Mouse (Mus musculus) kidney, adult 11 months (tissue): ENCODE data around the gene Gm47995.
A peak's percentile ranks its signal among the peaks of the same experiment; 100 is the strongest.
"Not testable (repeated sequence)": the region's sequence is repeated elsewhere in the genome, so short reads cannot be mapped to it uniquely, and the experiment has no call there.

Experiments
- DNase-seq: peaks from one replicate; pipeline ENCODE4 v3.0.0; 2022

Gene Gm47995

DNA sequence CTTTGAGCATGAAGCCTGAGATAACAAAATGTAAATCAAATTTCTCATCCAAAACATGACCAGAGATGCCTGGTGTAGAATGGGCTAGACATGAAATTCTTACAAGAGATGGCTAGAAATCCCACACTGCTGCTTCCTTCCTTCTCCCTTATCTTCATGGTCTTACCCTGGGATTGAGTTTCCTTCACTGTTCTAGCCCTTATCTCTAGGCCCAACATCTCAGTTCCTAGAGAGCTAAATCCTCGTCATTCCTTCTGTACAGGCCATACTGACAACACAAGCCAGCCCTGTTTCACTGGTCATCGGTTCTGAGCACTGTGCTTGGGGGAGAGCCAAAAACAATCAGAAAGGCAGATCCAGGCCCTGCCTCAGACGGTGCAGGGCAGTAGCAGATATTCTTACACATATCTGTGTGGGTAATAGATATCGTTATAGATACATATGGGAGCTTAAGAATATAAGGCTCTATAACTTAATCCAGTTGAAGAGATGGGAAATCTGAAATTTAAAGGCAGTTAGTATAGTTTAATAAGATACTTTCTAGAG is 11.3 kb upstream of the Gm47995 start:
- DNase-seq: not testable (repeated sequence)

- DNase-seq: no peak
These were observed 9.8 kb upstream of the Gm47995 start for GRCm38 (mm10) chr1:151188469-151188868.

DNA sequence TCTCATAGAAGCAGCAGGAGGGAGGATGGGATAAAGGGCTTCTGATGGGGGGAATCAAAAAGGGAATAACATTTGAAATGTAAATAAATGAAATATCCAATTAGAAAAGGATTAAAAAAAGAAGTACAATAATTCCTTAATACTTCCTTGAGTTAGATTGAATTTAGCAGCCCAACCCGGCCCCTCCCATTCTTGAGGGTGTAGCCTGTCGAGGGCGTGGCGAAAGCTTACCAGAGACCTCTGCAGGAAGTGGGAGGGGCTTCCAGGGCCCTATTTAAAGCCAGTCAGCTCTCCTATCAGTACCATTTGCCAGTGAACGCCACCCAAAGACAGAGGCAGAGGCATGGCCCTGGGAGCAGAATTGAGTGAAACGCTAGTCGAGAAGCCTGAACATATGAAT is 6.2 kb upstream of the Gm47995 start, which contains the start of gene Gm8947:
Gene Gm8947 (plus strand): TSS at position 302 of the 400 bp plus-strand sequence.
- DNase-seq: not testable (repeated sequence)

- DNase-seq: not testable (repeated sequence)
These were observed 5.5 kb upstream of the Gm47995 start for GRCm38 (mm10) chr1:151192739-151193138.

GRCm38 (mm10) chr1:151195986-151196385 is 2.3 kb upstream of the Gm47995 start:
- DNase-seq: not testable (repeated sequence)

DNA sequence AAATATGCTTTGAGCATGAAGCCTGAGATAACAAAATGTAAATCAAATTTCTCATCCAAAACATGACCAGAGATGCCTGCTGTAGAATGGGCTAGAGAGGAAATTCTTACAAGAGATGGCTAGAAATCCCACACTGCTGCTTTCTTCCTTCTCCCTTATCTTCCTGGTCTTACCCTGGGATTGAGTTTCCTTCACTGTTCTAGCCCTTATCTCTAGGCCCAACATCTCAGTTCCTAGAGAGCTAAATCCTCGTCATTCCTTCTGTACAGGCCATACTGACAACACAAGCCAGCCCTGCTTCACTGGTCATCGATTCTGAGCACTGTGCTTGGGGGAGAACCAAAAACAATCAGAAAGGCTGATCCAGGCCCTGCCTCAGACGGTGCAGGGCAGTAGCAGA is 1.6 kb upstream of the Gm47995 start:
- not testable (repeated sequence) for DNase-seq

GRCm38 (mm10) chr1:151200620-151201019 is 2.4 kb downstream of the Gm47995 start:
- not testable (repeated sequence) for DNase-seq

- DNase-seq: not testable (repeated sequence)
These were observed 4.5 kb downstream of the Gm47995 start for GRCm38 (mm10) chr1:151202771-151203170.

- not testable (repeated sequence) for DNase-seq
These were observed 5.6 kb downstream of the Gm47995 start, which contains the start of gene 3110040M04Rik for GRCm38 (mm10) chr1:151203818-151204217. 3110040M04Rik (plus strand) TSS chr1:151204121.

DNA sequence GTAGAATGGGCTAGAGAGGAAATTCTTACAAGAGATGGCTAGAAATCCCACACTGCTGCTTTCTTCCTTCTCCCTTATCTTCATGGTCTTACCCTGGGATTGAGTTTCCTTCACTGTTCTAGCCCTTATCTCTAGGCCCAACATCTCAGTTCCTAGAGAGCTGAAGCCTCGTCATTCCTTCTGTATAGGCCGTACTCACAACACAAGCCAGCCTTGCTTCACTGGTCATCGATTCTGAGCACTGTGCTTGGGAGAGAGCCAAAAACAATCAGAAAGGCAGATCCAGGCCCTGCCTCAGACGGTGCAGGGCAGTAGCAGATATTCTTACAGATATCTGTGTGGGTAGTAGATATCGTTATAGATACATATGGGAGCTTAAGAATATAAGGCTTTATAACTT is 10.2 kb downstream of the Gm47995 start:
- not testable (repeated sequence) for DNase-seq

DNA sequence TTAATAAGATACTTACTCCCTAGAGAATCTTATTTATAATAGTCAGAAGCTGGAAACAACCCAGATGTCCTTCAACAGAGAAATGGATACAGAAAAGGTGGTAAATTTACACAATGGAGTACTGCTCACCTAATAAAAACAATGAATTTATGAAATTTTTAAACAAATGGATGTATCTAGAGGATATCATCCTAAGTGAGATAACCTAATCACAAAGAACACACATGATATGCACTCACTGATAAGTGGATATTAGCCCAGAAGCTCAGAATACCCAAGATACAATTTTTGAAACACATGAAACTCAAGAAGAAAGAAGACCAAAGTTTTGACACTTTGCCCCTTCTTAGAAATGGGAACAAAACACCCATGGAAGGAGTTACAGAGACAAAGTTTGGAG is 10.7 kb downstream of the Gm47995 start:
- not testable (repeated sequence) for DNase-seq

DNA sequence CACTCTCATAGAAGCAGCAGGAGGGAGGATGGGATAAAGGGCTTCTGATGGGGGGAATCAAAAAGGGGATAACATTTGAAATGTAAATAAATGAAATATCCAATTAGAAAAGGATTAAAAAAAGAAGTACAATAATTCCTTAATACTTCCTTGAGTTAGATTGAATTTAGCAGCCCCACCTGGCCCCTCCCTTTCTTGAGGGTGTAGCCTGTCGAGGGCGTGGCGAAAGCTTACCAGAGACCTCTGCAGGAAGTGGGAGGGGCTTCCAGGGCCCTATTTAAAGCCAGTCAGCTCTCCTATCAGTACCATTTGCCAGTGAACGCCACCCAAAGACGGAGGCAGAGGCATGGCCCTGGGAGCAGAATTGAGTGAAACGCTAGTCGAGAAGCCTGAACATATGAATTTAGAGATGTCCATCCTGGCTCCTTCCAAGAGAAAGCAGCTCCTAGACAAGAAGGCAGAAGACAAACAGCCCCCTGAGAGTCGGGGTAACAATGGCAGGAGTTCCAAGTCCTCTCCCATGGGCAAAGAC is 11.6 kb downstream of the Gm47995 start, which contains the start of gene Gm47996:
Gene Gm47996 (plus strand): TSS at position 308 of the 532 bp plus-strand sequence.
- DNase-seq: not testable (repeated sequence)

DNA sequence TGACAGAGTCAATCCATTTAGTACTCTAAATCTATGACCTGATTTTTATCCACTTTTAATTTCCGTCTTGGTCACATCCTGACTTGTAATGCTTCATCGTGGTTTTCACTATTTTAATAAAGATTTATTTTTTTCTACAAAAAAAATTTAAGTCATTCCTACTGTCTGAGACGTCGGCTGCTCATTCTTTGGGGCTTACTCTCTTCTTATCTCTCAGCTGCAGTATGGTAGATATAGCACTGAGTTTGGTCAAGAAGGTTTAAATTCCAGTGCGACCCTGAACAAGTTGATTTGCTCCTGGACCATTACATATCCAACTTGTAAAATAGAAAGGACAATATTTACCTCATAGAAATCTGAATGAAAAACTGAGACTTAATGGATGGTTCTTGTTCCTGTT is 13.4 kb downstream of the Gm47995 start:
- DNase-seq: not testable (repeated sequence)

DNA sequence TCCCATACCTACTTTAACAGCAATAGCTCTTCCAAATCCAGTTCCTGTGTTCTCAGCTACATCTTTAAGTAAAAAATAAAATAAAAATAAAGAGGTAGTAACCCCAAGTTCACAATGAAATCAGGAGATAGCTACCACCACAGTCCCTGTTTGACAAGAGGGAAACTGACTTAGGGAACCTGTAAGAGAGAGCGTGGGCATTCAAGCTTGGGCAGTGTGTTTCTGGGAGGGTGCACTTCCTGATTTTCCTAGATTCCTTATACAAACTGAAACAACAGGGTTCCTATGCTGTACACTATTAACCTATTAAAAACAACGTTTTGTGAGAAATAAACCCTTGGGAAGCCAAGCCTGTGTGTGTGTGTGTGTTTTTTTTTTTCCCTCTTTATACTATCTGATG is 16.6 kb downstream of the Gm47995 start:
- no peak for DNase-seq

- DNase-seq: no peak
These were observed 17.7 kb downstream of the Gm47995 start for GRCm38 (mm10) chr1:151215985-151216384.

GRCm38 (mm10) chr1:151216417-151216816 is 18.2 kb downstream of the Gm47995 start:
- peak; percentile 84 for DNase-seq

DNA sequence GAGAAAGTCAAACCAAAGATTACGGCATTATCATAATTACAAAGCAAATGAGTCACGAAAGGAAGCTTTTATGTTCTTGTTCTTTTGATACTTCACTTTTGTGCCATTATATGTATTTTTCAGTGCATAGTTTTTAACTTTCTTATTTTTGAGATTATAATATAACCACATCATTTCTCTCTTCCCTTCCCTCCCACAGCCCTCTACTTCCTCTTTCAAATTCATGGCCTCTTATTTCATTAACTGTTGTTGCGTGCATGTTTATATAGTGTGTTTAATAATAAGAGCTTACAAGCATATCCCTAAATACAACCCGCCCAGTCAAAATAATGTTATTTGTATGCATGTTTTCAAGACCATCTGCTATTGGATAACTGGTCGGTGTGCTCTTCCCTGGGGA is 20.8 kb downstream of the Gm47995 start:
- no peak for DNase-seq

DNA sequence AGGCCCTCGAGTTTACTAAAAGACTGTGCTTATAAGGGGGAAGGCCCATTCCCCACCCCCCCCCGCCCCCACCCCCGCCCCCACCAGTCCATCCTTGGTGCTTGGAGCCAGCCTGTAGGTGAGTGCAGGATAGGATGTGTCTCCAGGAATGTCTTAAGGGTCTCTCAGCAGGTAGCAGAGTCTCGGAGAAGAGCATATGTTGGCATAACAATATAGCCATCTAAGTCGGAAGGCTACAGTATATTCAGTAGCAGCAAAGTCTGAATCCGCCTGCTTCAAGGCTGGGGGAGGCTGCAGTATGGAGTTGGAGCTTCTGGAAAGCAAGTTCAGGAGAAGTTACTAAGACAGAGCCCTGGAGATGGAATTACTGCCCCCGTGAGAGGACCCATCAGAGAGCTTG is 21.9 kb downstream of the Gm47995 start:
- no peak for DNase-seq

GRCm38 (mm10) chr1:151222561-151223267 is 24.5 kb downstream of the Gm47995 start:
- DNase-seq: no peak

- no peak for DNase-seq
These were observed 25.1 kb downstream of the Gm47995 start for GRCm38 (mm10) chr1:151223377-151223776.

- no peak for DNase-seq
These were observed 26.3 kb downstream of the Gm47995 start for GRCm38 (mm10) chr1:151224536-151224935.

DNA sequence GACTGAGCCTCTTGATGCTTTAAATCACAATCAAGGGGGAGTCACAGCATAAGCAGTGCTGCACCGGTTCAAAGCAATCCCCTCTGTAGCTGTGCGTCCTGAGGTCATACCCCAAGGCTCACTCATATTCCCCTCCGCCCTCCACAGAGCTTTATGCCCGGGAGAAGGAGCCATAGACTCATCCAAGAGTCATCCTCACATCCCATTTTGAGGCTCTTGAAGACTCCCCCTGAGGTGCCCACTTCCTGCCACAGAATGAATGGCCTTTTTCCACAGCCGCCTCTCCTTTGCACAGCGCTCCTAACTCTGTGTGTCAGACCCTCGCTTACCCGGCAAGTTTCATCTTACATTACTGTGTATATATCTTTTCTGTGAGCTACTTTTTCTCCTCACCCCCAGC is 29.3 kb downstream of the Gm47995 start:
- no peak for DNase-seq

DNA sequence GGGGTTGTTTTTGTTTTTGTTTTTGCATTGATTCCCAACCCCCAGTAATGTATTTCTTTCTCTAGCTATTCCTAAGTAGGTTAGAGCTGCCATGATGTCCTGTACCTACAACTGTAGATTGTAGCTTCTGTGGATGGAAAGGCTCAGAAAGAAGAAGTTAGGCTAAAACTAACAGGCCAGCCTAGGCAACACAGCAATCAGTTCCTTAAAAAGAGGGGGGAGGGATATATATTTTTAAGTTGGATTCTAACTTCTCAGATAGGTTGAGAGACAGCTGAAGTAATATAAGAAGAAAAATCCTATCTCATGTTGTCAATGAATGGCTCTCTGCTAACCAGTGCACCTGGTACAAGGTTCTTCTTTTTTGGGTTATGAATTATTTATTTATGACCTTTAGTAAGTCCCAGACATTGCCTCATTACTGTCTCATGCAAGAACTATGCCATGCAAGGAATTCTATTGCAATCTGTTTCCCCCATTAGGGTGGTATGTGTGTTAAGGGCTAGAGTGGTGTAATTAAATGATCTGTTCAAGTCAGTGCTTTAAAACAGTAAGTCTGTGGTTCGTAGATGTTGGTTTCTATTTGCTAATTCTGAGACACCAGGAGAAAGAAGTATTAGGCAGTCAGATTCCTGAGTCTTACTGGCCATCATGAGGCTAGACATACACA is 30.2 kb downstream of the Gm47995 start:
- DNase-seq: no peak

DNA sequence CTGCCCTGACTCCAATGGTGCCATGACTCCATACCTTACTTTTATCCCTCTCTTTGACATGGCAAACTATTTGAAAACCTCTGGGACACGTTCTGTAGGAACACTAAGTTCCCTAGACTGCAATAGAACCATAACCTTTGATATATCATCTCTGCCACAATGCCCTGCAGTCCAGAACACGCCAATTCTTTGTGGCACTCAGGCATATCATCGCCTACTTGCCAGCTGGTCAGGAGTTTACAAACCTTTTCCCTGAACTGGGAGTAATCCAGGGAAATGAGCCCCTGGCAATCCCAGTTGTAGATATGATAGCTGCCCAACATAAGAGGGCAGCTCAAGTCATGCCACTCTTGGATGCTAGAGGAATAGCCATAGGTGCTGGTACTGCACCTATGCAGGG is 34.1 kb downstream of the Gm47995 start:
- DNase-seq: no peak
